ENCODE assay signal across 25 mouse cellular contexts in the genomic region with DNA sequence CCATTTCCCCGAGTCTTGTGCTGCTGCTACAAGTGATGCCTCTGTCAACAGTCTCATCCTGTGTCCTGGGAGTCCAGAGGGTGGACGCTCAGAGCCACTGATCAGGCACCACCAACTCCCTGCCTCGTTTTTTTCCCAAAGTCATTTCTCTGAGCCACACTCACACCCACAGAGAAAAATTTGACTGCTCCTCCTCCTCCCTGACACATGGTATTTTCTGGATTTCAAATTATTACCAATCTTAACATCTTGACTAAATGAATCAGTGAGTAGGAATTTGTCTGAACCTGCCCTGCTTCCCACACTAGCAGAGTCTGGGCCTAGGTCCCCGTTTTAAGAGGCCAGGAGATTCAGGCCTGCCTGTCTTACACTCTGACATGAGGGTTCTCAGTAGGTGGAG. TPM values are rescaled to one million over a fixed set of nuclear protein-coding genes. Genes with fewer than 3 reads are reported as not detected.
DNase-seq lines count a peak whose midpoint lies in the region; ATAC-seq and TF ChIP-seq lines count a peak whose summit lies in the region.
"Had no signal": no experiment of that assay in that cellular context is flagged by ENCODE, and none has a peak within 500 bp of the region (broad histone marks: within the 10 kb centered on the region; RNA-seq: fewer than 3 reads in every experiment).

No protein-coding gene starts in this region.

- no peak for TF ChIP-seq CTCF in layer of hippocampus, adult 2 months (conservative IDR thresholded peaks at IDR 0.05)
- no peak for TF ChIP-seq CTCF in embryonic fibroblast, embryonic 13.5 days (IDR thresholded peaks at IDR 0.05; ENCODE audit: borderline replicate concordance, insufficient read depth, low read length)

- H3K4me2 ChIP-seq in embryonic facial prominence, embryonic 14.5 days (ENCODE audit: low read depth, low read length): no peak overlapping the region
- H3K4me2 ChIP-seq in myocyte (ENCODE audit: low read depth): peak overlapping the region; percentile 36
- H3K4me2 ChIP-seq in liver, embryonic 11.5 days: no peak overlapping the region
- H3K4me2 ChIP-seq: embryonic facial prominence, embryonic 13.5 days; forebrain, embryonic 13.5 days; forebrain, embryonic 15.5 days had no signal

- H3ac ChIP-seq in myocyte (ENCODE audit: control insufficient read depth, insufficient read length): no peak overlapping the region

- no peaks in the 10 kb centered on the region for H3K27me3 ChIP-seq in embryonic facial prominence, embryonic 14.5 days (replicated peaks; ENCODE audit: control insufficient read depth, insufficient read depth, low read length)
- peaks cover 20% of the 10 kb centered on the region for H3K27me3 ChIP-seq in embryonic facial prominence, embryonic 10.5 days (replicated peaks; ENCODE audit: low read depth, poor library complexity, severe bottlenecking)
- H3K27me3 ChIP-seq in myocyte (ENCODE audit: control insufficient read depth, insufficient read depth, insufficient read length): no peaks in the 10 kb centered on the region
- H3K27me3 ChIP-seq in heart, embryonic 10.5 days (ENCODE audit: insufficient read depth, poor library complexity, severe bottlenecking): peaks cover 16% of the 10 kb centered on the region; the same call in 1 of the 2 replicates
- peaks cover 22% of the 10 kb centered on the region for H3K27me3 ChIP-seq in liver, embryonic 11.5 days (replicated peaks; ENCODE audit: control insufficient read depth, insufficient read depth, low read length)
- H3K27me3 ChIP-seq: forebrain, embryonic 13.5 days; forebrain, embryonic 15.5 days; Patski had no signal

- H3K36me3 ChIP-seq in embryonic facial prominence, embryonic 14.5 days (ENCODE audit: control insufficient read depth, insufficient read depth, low read length): no peaks in the 10 kb centered on the region
- H3K36me3 ChIP-seq in embryonic facial prominence, embryonic 10.5 days (replicated peaks): no peaks in the 10 kb centered on the region
- no peaks in the 10 kb centered on the region for H3K36me3 ChIP-seq in myocyte (ENCODE audit: control insufficient read depth, insufficient read depth)
- H3K36me3 ChIP-seq in heart, embryonic 10.5 days: no peaks in the 10 kb centered on the region
- no peaks in the 10 kb centered on the region for H3K36me3 ChIP-seq in liver, embryonic 11.5 days (ENCODE audit: control insufficient read depth, insufficient read depth, low read length)
- H3K36me3 ChIP-seq: embryonic facial prominence, embryonic 13.5 days; forebrain, embryonic 15.5 days had no signal

- H3K27ac ChIP-seq in embryonic facial prominence, embryonic 14.5 days (replicated peaks; ENCODE audit: low read depth, low read length): no peak overlapping the region
- no peak overlapping the region for H3K27ac ChIP-seq in embryonic facial prominence, embryonic 10.5 days (replicated peaks)
- peak overlapping the region; percentile 91 for H3K27ac ChIP-seq in layer of hippocampus, adult 2 months
- peak overlapping the region; percentile 78 for H3K27ac ChIP-seq in embryonic fibroblast, embryonic 13.5 days (ENCODE audit: insufficient read depth, low read length)
- no peak overlapping the region for H3K27ac ChIP-seq in heart, embryonic 10.5 days
- no peak overlapping the region for H3K27ac ChIP-seq in liver, embryonic 11.5 days (ENCODE audit: low read depth, low read length)
- H3K27ac ChIP-seq: forebrain, embryonic 13.5 days; forebrain, embryonic 15.5 days had no signal

- DNase-seq in embryonic facial prominence, embryonic 14.5 days (ENCODE audit: low spot score): peak; percentile 51
- no peak for DNase-seq in embryonic facial prominence, embryonic 10.5 days (ENCODE audit: low spot score)
- no peak for DNase-seq in layer of hippocampus, adult 2 months (ENCODE audit: low spot score in 2 of 2)
- DNase-seq in layer of hippocampus, postnatal 25 days (ENCODE audit: extremely low spot score in 1 of 2, low spot score in 1 of 2): no peak
- no peak for DNase-seq in heart, embryonic 10.5 days (ENCODE audit: low spot score)
- no peak for DNase-seq in liver, embryonic 11.5 days (ENCODE audit: low spot score)
- DNase-seq: adrenal gland, adult 8-10 months; adrenal gland, postnatal 14 days; adrenal gland, postnatal 36 days; cerebellum, adult 11-12 months; cerebellum, adult 9-10 months; cerebellum, postnatal 10 days; cerebellum, postnatal 25 days; forebrain, postnatal 0 days had no signal

- no peaks in the 10 kb centered on the region for H3K79me2 ChIP-seq in myocyte (ENCODE audit: control insufficient read depth, insufficient read depth)

- H3K4me3 ChIP-seq in embryonic facial prominence, embryonic 14.5 days (ENCODE audit: low read depth, low read length): no peak overlapping the region
- H3K4me3 ChIP-seq in embryonic facial prominence, embryonic 10.5 days: no peak overlapping the region
- no peak overlapping the region for H3K4me3 ChIP-seq in layer of hippocampus, adult 2 months
- H3K4me3 ChIP-seq in embryonic fibroblast, embryonic 13.5 days (ENCODE audit: insufficient read depth, low read length): no peak overlapping the region
- no peak overlapping the region for H3K4me3 ChIP-seq in myocyte
- no peak overlapping the region for H3K4me3 ChIP-seq in heart, embryonic 10.5 days
- H3K4me3 ChIP-seq in liver, embryonic 11.5 days (ENCODE audit: low read depth, low read length): no peak overlapping the region
- H3K4me3 ChIP-seq: embryonic facial prominence, embryonic 13.5 days; erythroblast, embryonic 14.5 days; forebrain, embryonic 13.5 days; forebrain, embryonic 15.5 days had no signal

- no peak overlapping the region for H3K9ac ChIP-seq in embryonic facial prominence, embryonic 14.5 days (ENCODE audit: low read depth, low read length)
- H3K9ac ChIP-seq in liver, embryonic 11.5 days (ENCODE audit: low read depth, low read length): no peak overlapping the region
- H3K9ac ChIP-seq: embryonic facial prominence, embryonic 13.5 days; forebrain, embryonic 13.5 days; forebrain, embryonic 15.5 days; forebrain, postnatal 0 days had no signal

- ATAC-seq in embryonic facial prominence, embryonic 14.5 days (ENCODE audit: low read depth): no peak
- no peak for ATAC-seq in liver, embryonic 11.5 days (replicated peaks; ENCODE audit: low FRiP score)
- ATAC-seq: activated CD4-positive, CD25-positive, alpha-beta regulatory T cell, adult 4 months; forebrain, embryonic 13.5 days; forebrain, embryonic 15.5 days; forebrain, postnatal 0 days; Patski had no signal

- no peak for TF ChIP-seq POLR2A in embryonic fibroblast, embryonic 13.5 days (IDR thresholded peaks at IDR 0.05; ENCODE audit: low read depth, low read length)
- TF ChIP-seq POLR2A in myocyte (IDR thresholded peaks at IDR 0.05; ENCODE audit: insufficient read length, low read depth): no peak

- no peaks in the 10 kb centered on the region for H3K9me3 ChIP-seq in embryonic facial prominence, embryonic 14.5 days (ENCODE audit: control insufficient read depth, low read length)
- H3K9me3 ChIP-seq in embryonic facial prominence, embryonic 10.5 days: no peaks in the 10 kb centered on the region
- H3K9me3 ChIP-seq in heart, embryonic 10.5 days: no peaks in the 10 kb centered on the region
- H3K9me3 ChIP-seq in liver, embryonic 11.5 days (ENCODE audit: control insufficient read depth, low read length): no peaks in the 10 kb centered on the region
- H3K9me3 ChIP-seq: embryonic facial prominence, embryonic 13.5 days; forebrain, embryonic 13.5 days; forebrain, embryonic 15.5 days had no signal

- H3K4me1 ChIP-seq in embryonic facial prominence, embryonic 14.5 days (ENCODE audit: control insufficient read depth, insufficient read depth, low read length): peaks cover 20% of the 10 kb centered on the region
- peaks cover 65% of the 10 kb centered on the region for H3K4me1 ChIP-seq in embryonic facial prominence, embryonic 10.5 days
- H3K4me1 ChIP-seq in embryonic fibroblast, embryonic 13.5 days (ENCODE audit: control insufficient read depth, insufficient read depth, low read length): peaks cover 15% of the 10 kb centered on the region
- H3K4me1 ChIP-seq in heart, embryonic 10.5 days: peaks cover 60% of the 10 kb centered on the region
- H3K4me1 ChIP-seq in liver, embryonic 11.5 days (replicated peaks; ENCODE audit: control insufficient read depth, insufficient read depth, low read length): peaks cover 13% of the 10 kb centered on the region

- 32% methylated on average over 4 of the region's 4 CpGs for WGBS in embryonic facial prominence, embryonic 14.5 days
- WGBS in embryonic facial prominence, embryonic 10.5 days: 43% methylated on average over 4 of the region's 4 CpGs
- 33% methylated on average over 4 of the region's 4 CpGs for WGBS in heart, embryonic 10.5 days
- WGBS in liver, embryonic 11.5 days: 48% methylated on average over 4 of the region's 4 CpGs

RNA-seq across cellular contexts. Expression of gene Mybph, which starts 1.2 kb away (rescaled TPM):
- polyA plus RNA-seq in embryonic facial prominence, embryonic 14.5 days (2014; fragmentation: Nextera tagmentation; extraction: Ambion mirVana): 151 and 157 TPM in 2 replicates
- 0.49 and 1.4 TPM in 2 replicates for polyA plus RNA-seq in embryonic facial prominence, embryonic 10.5 days (2016; fragmentation: Nextera tagmentation; extraction: Ambion mirVana)
- not detected for total RNA-seq in layer of hippocampus, adult 2 months (2021)
- under 1 TPM; 0.17 to 0.19 TPM for total RNA-seq in layer of hippocampus, postnatal 25 days (2021)
- polyA plus RNA-seq in embryonic fibroblast, embryonic 13.5 days (2011; ENCODE audit: insufficient read length, low read depth, missing spikeins): not detected in 2 replicates
- polyA plus RNA-seq in myocyte (2012; fragmentation: generic; extraction: Trizol): 1,516 TPM
- polyA plus RNA-seq in heart, embryonic 10.5 days (2016; fragmentation: Nextera tagmentation; extraction: Ambion mirVana): 0.33 and 0.43 TPM in 2 replicates
- 0.36 and 0.71 TPM in 2 replicates for polyA plus RNA-seq in liver, embryonic 11.5 days (2014; fragmentation: Nextera tagmentation; extraction: Ambion mirVana)
- total RNA-seq: adrenal gland, postnatal 14 days; ES-E14; MEL had no signal
- polyA plus RNA-seq: activated CD4-positive, CD25-positive, alpha-beta regulatory T cell, adult 4 months; erythroblast, embryonic 14.5 days; forebrain, embryonic 11.5 days; forebrain, embryonic 13.5 days; forebrain, embryonic 15.5 days; Patski had no signal

RNA-seq across cellular contexts. Expression of gene Chil1, which starts 10.0 kb away (rescaled TPM):
- polyA plus RNA-seq in embryonic facial prominence, embryonic 14.5 days (2014; fragmentation: Nextera tagmentation; extraction: Ambion mirVana): 23.3 and 27.0 TPM in 2 replicates
- polyA plus RNA-seq in embryonic facial prominence, embryonic 10.5 days (2016; fragmentation: Nextera tagmentation; extraction: Ambion mirVana): 0.96 and 0.99 TPM in 2 replicates
- total RNA-seq in layer of hippocampus, adult 2 months (2021): 10 to 100 TPM; 11.1 to 12.4 TPM
- 10 to 100 TPM in 1 of 2 experiments, 1 to 10 TPM in 1; 7.3 to 10.8 TPM for total RNA-seq in layer of hippocampus, postnatal 25 days (2021)
- polyA plus RNA-seq in embryonic fibroblast, embryonic 13.5 days (2011; ENCODE audit: insufficient read length, low read depth, missing spikeins): 5.0 and 9.6 TPM in 2 replicates
- 32.9 TPM for polyA plus RNA-seq in myocyte (2012; fragmentation: generic; extraction: Trizol)
- 0.87 and 1.1 TPM in 2 replicates for polyA plus RNA-seq in heart, embryonic 10.5 days (2016; fragmentation: Nextera tagmentation; extraction: Ambion mirVana)
- polyA plus RNA-seq in liver, embryonic 11.5 days (2014; fragmentation: Nextera tagmentation; extraction: Ambion mirVana): 0.41 and 0.49 TPM in 2 replicates
- total RNA-seq: MEL had no signal
- polyA plus RNA-seq: activated CD4-positive, CD25-positive, alpha-beta regulatory T cell, adult 4 months; erythroblast, embryonic 14.5 days had no signal

RNA-seq across cellular contexts. Expression of gene Adora1, which starts 43.2 kb away (rescaled TPM):
- polyA plus RNA-seq in embryonic facial prominence, embryonic 14.5 days (2014; fragmentation: Nextera tagmentation; extraction: Ambion mirVana): 1.5 and 1.8 TPM in 2 replicates
- polyA plus RNA-seq in embryonic facial prominence, embryonic 10.5 days (2016; fragmentation: Nextera tagmentation; extraction: Ambion mirVana): 0.28 and 0.65 TPM in 2 replicates
- total RNA-seq in layer of hippocampus, adult 2 months (2021): 100 to 1,000 TPM; 202 to 221 TPM
- total RNA-seq in layer of hippocampus, postnatal 25 days (2021): 100 to 1,000 TPM; 224 to 230 TPM
- polyA plus RNA-seq in embryonic fibroblast, embryonic 13.5 days (2011; ENCODE audit: insufficient read length, low read depth, missing spikeins): 0.20 and 0.79 TPM in 2 replicates
- polyA plus RNA-seq in myocyte (2012; fragmentation: generic; extraction: Trizol): 4.5 TPM
- 8.0 and 8.1 TPM in 2 replicates for polyA plus RNA-seq in heart, embryonic 10.5 days (2016; fragmentation: Nextera tagmentation; extraction: Ambion mirVana)
- 0.21 and 0.29 TPM in 2 replicates for polyA plus RNA-seq in liver, embryonic 11.5 days (2014; fragmentation: Nextera tagmentation; extraction: Ambion mirVana)
- total RNA-seq: MEL had no signal
- polyA plus RNA-seq: erythroblast, embryonic 14.5 days had no signal

Comparison
In these comparisons a context has a peak if more than half of its experiments do, and no peak if none do; other contexts are left out.
1. RNA of gene Mybph, which starts 1.2 kb away (polyA plus RNA-seq): 1,516 TPM in myocyte (single experiment) and 151 to 157 TPM in embryonic facial prominence, embryonic 14.5 days; 0.49 to 1.4 TPM in embryonic facial prominence, embryonic 10.5 days, 0.33 to 0.43 TPM in heart, embryonic 10.5 days, 0.36 to 0.71 TPM in liver, embryonic 11.5 days and not detected in embryonic fibroblast, embryonic 13.5 days; every median in the first group is over 10 times any median in the second.
2. H3K27ac ChIP-seq: peak in layer of hippocampus, adult 2 months (single experiment) and embryonic fibroblast, embryonic 13.5 days (single experiment); none in embryonic facial prominence, embryonic 14.5 days (single experiment), embryonic facial prominence, embryonic 10.5 days (single experiment), heart, embryonic 10.5 days (single experiment) and liver, embryonic 11.5 days (single experiment).